Mouse (Mus musculus) hindbrain, embryonic 13.5 days (tissue): ENCODE data around the gene Ttc28. TPM values are rescaled to one million over a fixed set of nuclear protein-coding genes. Genes with fewer than 3 reads are reported as not detected.

ENCODE experiments used
- ATAC-seq: fragments of 200-750 bp; cut with Nextera tagmentation; 2 replicates; pipeline ENCODE4 v1.8.0; 2017; ENCODE audit warnings: moderate TSS enrichment; ENCODE audit not compliant: low FRiP score
- H3K27ac ChIP-seq: fragments of 300-500 bp; sonication (generic); 2 replicates; pipeline ENCODE4 v1.5.1; 2015; ENCODE audit warnings: inconsistent platforms, mild to moderate bottlenecking, moderate library complexity
- H3K27me3 ChIP-seq: fragments of 300-500 bp; sonication (generic); 2 replicates; pipeline ENCODE4 v1.6.1; 2015; ENCODE audit warnings: mild to moderate bottlenecking, inconsistent platforms
- H3K36me3 ChIP-seq: fragments of 300-500 bp; sonication (generic); 2 replicates; pipeline ENCODE4 v1.6.1; 2015; ENCODE audit warnings: mild to moderate bottlenecking, inconsistent platforms
- H3K4me1 ChIP-seq: fragments of 300-500 bp; sonication (generic); replicated peaks from 2 replicates; pipeline ENCODE4 v1.6.1; 2015; ENCODE audit warnings: inconsistent platforms
- H3K4me2 ChIP-seq: fragments of 300-500 bp; sonication (generic); 2 replicates; pipeline ENCODE4 v1.6.1; 2015; ENCODE audit warnings: inconsistent platforms, mild to moderate bottlenecking, moderate library complexity
- H3K4me3 ChIP-seq: fragments of 300-500 bp; sonication (generic); 2 replicates; pipeline ENCODE4 v1.5.1; 2015; ENCODE audit warnings: mild to moderate bottlenecking, inconsistent platforms
- H3K9ac ChIP-seq: fragments of 300-500 bp; sonication (generic); 2 replicates; pipeline ENCODE4 v1.6.1; 2015; ENCODE audit warnings: mild to moderate bottlenecking, inconsistent platforms
- H3K9me3 ChIP-seq: fragments of 300-500 bp; sonication (generic); 2 replicates; pipeline ENCODE4 v1.6.1; 2016; ENCODE audit warnings: inconsistent platforms
- WGBS: fragments of 180-500 bp; shearing (Covaris S2); methylation state at CpG from one replicate; pipeline ENCODE4 v1.1.7; 2015; 5-methylcytosine and 5-hydroxymethylcytosine counted together
- polyA plus RNA-seq: library from polyadenylated mRNA; unstranded; fragments of >200 nt; fragmentation: Nextera tagmentation; extraction: Ambion mirVana; gene quantifications from 2 replicates; pipeline ENCODE4 v1.2.1, GENCODE M21; 2015

Ttc28 gene
- polyA plus RNA-seq, 1 experiment from 2014 or later = 20.2 TPM

GRCm38 (mm10) chr5:110997692-110998091, 118.1 kb downstream of the Ttc28 start:
- H3K36me3 ChIP-seq = no peaks in the 10 kb centered on the region
- no peaks in the 10 kb centered on the region for H3K9me3 ChIP-seq
- no peak overlapping the region for H3K4me2 ChIP-seq
- H3K9ac ChIP-seq = no peak overlapping the region
- peak overlapping the region; percentile 79 for H3K27ac ChIP-seq
- no peak overlapping the region for H3K4me3 ChIP-seq
- peaks cover 37% of the 10 kb centered on the region for H3K4me1 ChIP-seq
- 44% methylated on average over 7 of the region's 7 CpGs for WGBS
- no peak for ATAC-seq
- H3K27me3 ChIP-seq = no peaks in the 10 kb centered on the region

GRCm38 (mm10) chr5:110998298-110998697, 118.7 kb downstream of the Ttc28 start:
- Histone ChIP-seq H3K4me1 (peaks cover 37% of the 10 kb centered on the region), H3K9ac (no peak overlapping the region), H3K9me3 (no peaks in the 10 kb centered on the region), H3K4me3 (no peak overlapping the region), H3K36me3 (no peaks in the 10 kb centered on the region), H3K27ac (peak overlapping the region; percentile 79), H3K4me2 (no peak overlapping the region), H3K27me3 (no peaks in the 10 kb centered on the region)
- 59% methylated on average over 4 of the region's 4 CpGs for WGBS
- ATAC-seq = no peak

- 72% methylated on average over 5 of the region's 5 CpGs for WGBS
- ATAC-seq = no peak
- Histone ChIP-seq H3K4me1 (peaks cover 39% of the 10 kb centered on the region), H3K36me3 (no peaks in the 10 kb centered on the region), H3K9ac (no peak overlapping the region), H3K27ac (no peak overlapping the region), H3K27me3 (no peaks in the 10 kb centered on the region), H3K4me2 (no peak overlapping the region), H3K4me3 (no peak overlapping the region), H3K9me3 (no peaks in the 10 kb centered on the region)
Measured at GRCm38 (mm10) chr5:111000953-111001352, 121.3 kb downstream of the Ttc28 start.

- no peaks in the 10 kb centered on the region for H3K9me3 ChIP-seq
- 89% methylated on average over 5 of the region's 5 CpGs for WGBS
- no peak overlapping the region for H3K4me3 ChIP-seq
- no peak overlapping the region for H3K4me2 ChIP-seq
- H3K36me3 ChIP-seq = no peaks in the 10 kb centered on the region
- ATAC-seq = no peak
- no peak overlapping the region for H3K27ac ChIP-seq
- peaks cover 39% of the 10 kb centered on the region for H3K4me1 ChIP-seq
- no peak overlapping the region for H3K9ac ChIP-seq
- no peaks in the 10 kb centered on the region for H3K27me3 ChIP-seq
Measured at GRCm38 (mm10) chr5:111003220-111003619, 123.6 kb downstream of the Ttc28 start.

- 88% methylated on average over 9 of the region's 9 CpGs for WGBS
- Histone ChIP-seq H3K9ac (no peak overlapping the region), H3K4me3 (no peak overlapping the region), H3K27ac (no peak overlapping the region), H3K4me1 (peaks cover 39% of the 10 kb centered on the region), H3K4me2 (no peak overlapping the region), H3K36me3 (no peaks in the 10 kb centered on the region), H3K27me3 (no peaks in the 10 kb centered on the region), H3K9me3 (no peaks in the 10 kb centered on the region)
- ATAC-seq = no peak
Measured at GRCm38 (mm10) chr5:111003750-111004149, 124.1 kb downstream of the Ttc28 start.

GRCm38 (mm10) chr5:111006272-111007135, 126.9 kb downstream of the Ttc28 start:
- peak; percentile 65 for ATAC-seq
- no peak overlapping the region for H3K9ac ChIP-seq
- H3K4me3 ChIP-seq = no peak overlapping the region
- H3K9me3 ChIP-seq = 0 out of 2 replicates have a peak, but pooled peaks cover 5% of the 10 kb centered on the region
- 59% methylated on average over 14 of the region's 14 CpGs for WGBS
- H3K4me2 ChIP-seq = no peak overlapping the region
- peaks cover 45% of the 10 kb centered on the region for H3K4me1 ChIP-seq
- peak overlapping the region; percentile 79 for H3K27ac ChIP-seq
- H3K27me3 ChIP-seq = no peaks in the 10 kb centered on the region
- H3K36me3 ChIP-seq = no peaks in the 10 kb centered on the region

- ATAC-seq = no peak
- Histone ChIP-seq H3K4me2 (no peak overlapping the region), H3K9ac (no peak overlapping the region), H3K4me3 (no peak overlapping the region), H3K27ac (peak overlapping the region; percentile 79), H3K36me3 (no peaks in the 10 kb centered on the region), H3K27me3 (no peaks in the 10 kb centered on the region), H3K4me1 (peaks cover 45% of the 10 kb centered on the region), H3K9me3 (0 out of 2 replicates have a peak, but pooled peaks cover 5% of the 10 kb centered on the region)
- 72% methylated on average over 7 of the region's 7 CpGs for whole genome bisulfite sequencing
Measured at GRCm38 (mm10) chr5:111007136-111007500, 127.5 kb downstream of the Ttc28 start.

- no peak for ATAC-seq
- 64% methylated on average over 8 of the region's 8 CpGs for WGBS
- no peak overlapping the region for H3K4me2 ChIP-seq
Measured at GRCm38 (mm10) chr5:111007900-111008299, 128.3 kb downstream of the Ttc28 start.

GRCm38 (mm10) chr5:111008431-111008830, 128.8 kb downstream of the Ttc28 start:
- 0 out of 2 replicates have a peak, but pooled peaks cover 5% of the 10 kb centered on the region for H3K9me3 ChIP-seq
- WGBS = 86% methylated on average over 6 of the region's 6 CpGs
- H3K36me3 ChIP-seq = no peaks in the 10 kb centered on the region
- no peak overlapping the region for H3K4me2 ChIP-seq
- H3K9ac ChIP-seq = no peak overlapping the region
- H3K4me1 ChIP-seq = peaks cover 51% of the 10 kb centered on the region
- ATAC-seq = no peak
- no peaks in the 10 kb centered on the region for H3K27me3 ChIP-seq
- no peak overlapping the region for H3K27ac ChIP-seq
- no peak overlapping the region for H3K4me3 ChIP-seq

More at GRCm38 (mm10) chr5:111007900-111008299, 128.3 kb downstream of the Ttc28 start:
- H3K9me3 ChIP-seq = 0 out of 2 replicates have a peak, but pooled peaks cover 5% of the 10 kb centered on the region
- no peak overlapping the region for H3K9ac ChIP-seq
- no peak overlapping the region for H3K27ac ChIP-seq
- H3K4me1 ChIP-seq = peaks cover 51% of the 10 kb centered on the region
- H3K36me3 ChIP-seq = no peaks in the 10 kb centered on the region
- H3K4me3 ChIP-seq = no peak overlapping the region
- no peaks in the 10 kb centered on the region for H3K27me3 ChIP-seq

- Histone ChIP-seq H3K27ac (peak overlapping the region; percentile 40), H3K27me3 (no peaks in the 10 kb centered on the region)
Measured at GRCm38 (mm10) chr5:111011271-111011670, 131.7 kb downstream of the Ttc28 start.

GRCm38 (mm10) chr5:111012064-111012463, 132.5 kb downstream of the Ttc28 start:
- H3K4me3 ChIP-seq = no peak overlapping the region
- H3K9me3 ChIP-seq = 0 out of 2 replicates have a peak, but pooled peaks cover 5% of the 10 kb centered on the region
- H3K4me2 ChIP-seq = no peak overlapping the region
- peaks cover 60% of the 10 kb centered on the region for H3K4me1 ChIP-seq
- peak overlapping the region; percentile 60 for H3K27ac ChIP-seq
- no peak for ATAC-seq
- no peaks in the 10 kb centered on the region for H3K27me3 ChIP-seq
- H3K9ac ChIP-seq = no peak overlapping the region
- 70% methylated on average over 11 of the region's 11 CpGs for WGBS
- no peaks in the 10 kb centered on the region for H3K36me3 ChIP-seq

More at GRCm38 (mm10) chr5:111011271-111011670, 131.7 kb downstream of the Ttc28 start:
- no peaks in the 10 kb centered on the region for H3K36me3 ChIP-seq
- H3K4me2 ChIP-seq = no peak overlapping the region
- H3K4me1 ChIP-seq = peaks cover 68% of the 10 kb centered on the region
- H3K9me3 ChIP-seq = 0 out of 2 replicates have a peak, but pooled peaks cover 5% of the 10 kb centered on the region
- H3K4me3 ChIP-seq = no peak overlapping the region
- ATAC-seq = no peak
- 43% methylated on average over 8 of the region's 8 CpGs for WGBS
- H3K9ac ChIP-seq = 0 out of 2 replicates have a peak overlapping the region, but pooled peaks have one; percentile 8

GRCm38 (mm10) chr5:111012587-111012986, 133.0 kb downstream of the Ttc28 start:
- Histone ChIP-seq H3K27ac (peak overlapping the region; percentile 60; the same call in 1 of the 2 replicates), H3K9me3 (0 out of 2 replicates have a peak, but pooled peaks cover 5% of the 10 kb centered on the region), H3K9ac (no peak overlapping the region), H3K27me3 (no peaks in the 10 kb centered on the region), H3K4me2 (no peak overlapping the region), H3K36me3 (no peaks in the 10 kb centered on the region), H3K4me3 (no peak overlapping the region), H3K4me1 (peaks cover 56% of the 10 kb centered on the region)
- WGBS = 50% methylated on average over 7 of the region's 7 CpGs
- ATAC-seq = no peak
